Mouse (Mus musculus) G1E (cell line): ENCODE results near the gene Hsd17b11.

Experiments
- CTCF ChIP-seq: IDR thresholded peaks from 2 replicates; pipeline ENCODE4 v1.5.1; 2012; ENCODE audit warnings: low read depth, low read length, inconsistent platforms, mixed read lengths
- GATA1 ChIP-seq: IDR thresholded peaks from 2 replicates; pipeline ENCODE4 v1.6.1; 2012; ENCODE audit warnings: borderline replicate concordance, low read length, inconsistent platforms, mixed read lengths
- GATA2 ChIP-seq: IDR thresholded peaks from 2 replicates; pipeline ENCODE4 v1.6.1; 2012; ENCODE audit warnings: low read depth, low read length, inconsistent platforms, borderline replicate concordance
- TAL1 ChIP-seq: conservative IDR thresholded peaks from 2 replicates; pipeline ENCODE4 v1.6.1; 2012; ENCODE audit warnings: low read depth, low read length, inconsistent platforms, mixed read lengths

- peak; percentile 22; the same call in 1 of the 2 replicates for TF ChIP-seq CTCF
- no peak for TF ChIP-seq GATA1
- TF ChIP-seq GATA2, result no peak
- no peak for TF ChIP-seq TAL1
Measured at GRCm38 (mm10) chr5:104052956-104053355, 31.2 kb upstream of the Hsd17b11 start.
